Mouse (Mus musculus): ENCODE results near the gene Gm20422. TPM values are rescaled to one million over a fixed set of nuclear protein-coding genes. Genes with fewer than 3 reads are reported as not detected.
A peak's percentile ranks its signal among the peaks of the same experiment; 100 is the strongest.

The Gm20422 gene
- polyA plus RNA-seq, 1 experiment from 2014 or later: 0.64 TPM

GRCm38 (mm10) chr8:69799261-69799660 lies 24.6 kb upstream of the Gm20422 start:
- no peak overlapping the region for H3K27ac ChIP-seq (ENCODE audit: low read depth, low read length)
- H3K9me3 ChIP-seq (ENCODE audit: control insufficient read depth, low read length): no peaks in the 10 kb centered on the region
- H3K9ac ChIP-seq (ENCODE audit: low read depth, low read length): no peak overlapping the region
- no peak overlapping the region for H3K4me3 ChIP-seq (ENCODE audit: low read length)
- peaks cover 75% of the 10 kb centered on the region for H3K36me3 ChIP-seq (ENCODE audit: control insufficient read depth, insufficient read depth, low read length)
- no peaks in the 10 kb centered on the region for H3K4me1 ChIP-seq (ENCODE audit: control insufficient read depth, insufficient read depth, low read depth, low read length)
- WGBS: 91% methylated on average over 8 of the region's 8 CpGs
- H3K27me3 ChIP-seq (replicated peaks; ENCODE audit: control insufficient read depth, insufficient read depth, low read length): no peaks in the 10 kb centered on the region
- no peak overlapping the region for H3K4me2 ChIP-seq (ENCODE audit: low read length)
- no peak for ATAC-seq

- Histone ChIP-seq H3K4me2 (ENCODE audit: low read length) (no peak overlapping the region), H3K9me3 (ENCODE audit: control insufficient read depth, low read length) (no peaks in the 10 kb centered on the region), H3K36me3 (ENCODE audit: control insufficient read depth, insufficient read depth, low read length) (peaks cover 67% of the 10 kb centered on the region), H3K27me3 (replicated peaks; ENCODE audit: control insufficient read depth, insufficient read depth, low read length) (no peaks in the 10 kb centered on the region), H3K4me3 (ENCODE audit: low read length) (no peak overlapping the region), H3K4me1 (ENCODE audit: control insufficient read depth, insufficient read depth, low read depth, low read length) (peaks cover 7% of the 10 kb centered on the region), H3K9ac (ENCODE audit: low read depth, low read length) (no peak overlapping the region), H3K27ac (ENCODE audit: low read depth, low read length) (no peak overlapping the region)
- 94% methylated on average over 10 of the region's 10 CpGs for WGBS
- ATAC-seq: no peak
Measured at GRCm38 (mm10) chr8:69797661-69798060, 23.0 kb upstream of the Gm20422 start.

- ATAC-seq: no peak
- H3K9ac ChIP-seq (ENCODE audit: low read depth, low read length): no peak overlapping the region
- peaks cover 58% of the 10 kb centered on the region for H3K36me3 ChIP-seq (ENCODE audit: control insufficient read depth, insufficient read depth, low read length)
- no peaks in the 10 kb centered on the region for H3K9me3 ChIP-seq (ENCODE audit: control insufficient read depth, low read length)
- no peak overlapping the region for H3K4me2 ChIP-seq (ENCODE audit: low read length)
- H3K27ac ChIP-seq (ENCODE audit: low read depth, low read length): no peak overlapping the region
- no peak overlapping the region for H3K4me3 ChIP-seq (ENCODE audit: low read length)
- WGBS: 97% methylated on average over 16 of the region's 16 CpGs
- H3K27me3 ChIP-seq (replicated peaks; ENCODE audit: control insufficient read depth, insufficient read depth, low read length): no peaks in the 10 kb centered on the region
- peaks cover 15% of the 10 kb centered on the region for H3K4me1 ChIP-seq (ENCODE audit: control insufficient read depth, insufficient read depth, low read depth, low read length)
Measured at GRCm38 (mm10) chr8:69796721-69797345, 22.1 kb upstream of the Gm20422 start.

- H3K9me3 ChIP-seq (ENCODE audit: control insufficient read depth, low read length): no peaks in the 10 kb centered on the region
- no peaks in the 10 kb centered on the region for H3K27me3 ChIP-seq (replicated peaks; ENCODE audit: control insufficient read depth, insufficient read depth, low read length)
- no peak overlapping the region for H3K4me2 ChIP-seq (ENCODE audit: low read length)
- 90% methylated on average over 6 of the region's 6 CpGs for WGBS
- no peak overlapping the region for H3K27ac ChIP-seq (ENCODE audit: low read depth, low read length)
- no peak overlapping the region for H3K4me3 ChIP-seq (ENCODE audit: low read length)
- H3K9ac ChIP-seq (ENCODE audit: low read depth, low read length): no peak overlapping the region
- peaks cover 22% of the 10 kb centered on the region for H3K4me1 ChIP-seq (ENCODE audit: control insufficient read depth, insufficient read depth, low read depth, low read length)
- peaks cover 42% of the 10 kb centered on the region for H3K36me3 ChIP-seq (ENCODE audit: control insufficient read depth, insufficient read depth, low read length)
- no peak for ATAC-seq
Measured at GRCm38 (mm10) chr8:69794901-69795300, 20.2 kb upstream of the Gm20422 start.

GRCm38 (mm10) chr8:69794096-69794495 lies 19.4 kb upstream of the Gm20422 start:
- no peak overlapping the region for H3K9ac ChIP-seq (ENCODE audit: low read depth, low read length)
- no peak overlapping the region for H3K4me3 ChIP-seq (ENCODE audit: low read length)
- peaks cover 34% of the 10 kb centered on the region for H3K36me3 ChIP-seq (ENCODE audit: control insufficient read depth, insufficient read depth, low read length)
- H3K4me2 ChIP-seq (ENCODE audit: low read length): no peak overlapping the region
- no peak for ATAC-seq
- 90% methylated on average over 3 of the region's 3 CpGs for WGBS
- H3K27ac ChIP-seq (ENCODE audit: low read depth, low read length): no peak overlapping the region
- no peaks in the 10 kb centered on the region for H3K27me3 ChIP-seq (replicated peaks; ENCODE audit: control insufficient read depth, insufficient read depth, low read length)
- peaks cover 24% of the 10 kb centered on the region for H3K4me1 ChIP-seq (ENCODE audit: control insufficient read depth, insufficient read depth, low read depth, low read length)
- H3K9me3 ChIP-seq (ENCODE audit: control insufficient read depth, low read length): no peaks in the 10 kb centered on the region

- Histone ChIP-seq H3K9me3 (ENCODE audit: control insufficient read depth, low read length) (no peaks in the 10 kb centered on the region), H3K36me3 (ENCODE audit: control insufficient read depth, insufficient read depth, low read length) (peaks cover 30% of the 10 kb centered on the region), H3K4me1 (ENCODE audit: control insufficient read depth, insufficient read depth, low read depth, low read length) (peaks cover 24% of the 10 kb centered on the region), H3K27ac (ENCODE audit: low read depth, low read length) (no peak overlapping the region), H3K4me3 (ENCODE audit: low read length) (no peak overlapping the region), H3K4me2 (ENCODE audit: low read length) (no peak overlapping the region), H3K27me3 (replicated peaks; ENCODE audit: control insufficient read depth, insufficient read depth, low read length) (no peaks in the 10 kb centered on the region), H3K9ac (ENCODE audit: low read depth, low read length) (no peak overlapping the region)
- no peak for ATAC-seq
- WGBS: 92% methylated on average over 4 of the region's 4 CpGs
Measured at GRCm38 (mm10) chr8:69793666-69794065, 19.0 kb upstream of the Gm20422 start.

- peak overlapping the region; percentile 77 for H3K27ac ChIP-seq (ENCODE audit: low read depth, low read length)
- H3K4me2 ChIP-seq (ENCODE audit: low read length): peak overlapping the region; percentile 67
Measured at GRCm38 (mm10) chr8:69791415-69792068, 16.9 kb upstream of the Gm20422 start.

GRCm38 (mm10) chr8:69790773-69791367 lies 16.2 kb upstream of the Gm20422 start, which contains the start of the genes Atp13a1 and Zfp866:
Gene Atp13a1 (plus strand): TSS chr8:69791163.
Gene Zfp866 (minus strand): TSS chr8:69791178.
- Histone ChIP-seq H3K4me3 (ENCODE audit: low read length) (peak within 1 kb of the TSS; percentile 97), H3K4me2 (ENCODE audit: low read length) (peak within 1 kb of the TSS; percentile 67), H3K4me1 (ENCODE audit: control insufficient read depth, insufficient read depth, low read depth, low read length) (peaks cover 24% of the 10 kb centered on the region), H3K27me3 (replicated peaks; ENCODE audit: control insufficient read depth, insufficient read depth, low read length) (no peaks in the 10 kb centered on the region), H3K27ac (ENCODE audit: low read depth, low read length) (peak within 1 kb of the TSS; percentile 77), H3K9ac (ENCODE audit: low read depth, low read length) (peak within 1 kb of the TSS; percentile 90), H3K36me3 (ENCODE audit: control insufficient read depth, insufficient read depth, low read length) (peaks cover 12% of the 10 kb centered on the region), H3K9me3 (ENCODE audit: control insufficient read depth, low read length) (no peaks in the 10 kb centered on the region)
- ATAC-seq: peak; percentile 97
- WGBS: under 1% methylated on average over 33 of the region's 38 CpGs

More at GRCm38 (mm10) chr8:69791415-69792068, 16.9 kb upstream of the Gm20422 start:
- H3K36me3 ChIP-seq (ENCODE audit: control insufficient read depth, insufficient read depth, low read length): peaks cover 12% of the 10 kb centered on the region
- no peaks in the 10 kb centered on the region for H3K27me3 ChIP-seq (replicated peaks; ENCODE audit: control insufficient read depth, insufficient read depth, low read length)
- H3K9ac ChIP-seq (ENCODE audit: low read depth, low read length): peak overlapping the region; percentile 90
- H3K4me1 ChIP-seq (ENCODE audit: control insufficient read depth, insufficient read depth, low read depth, low read length): peaks cover 24% of the 10 kb centered on the region
- peak; percentile 82 for ATAC-seq
- H3K9me3 ChIP-seq (ENCODE audit: control insufficient read depth, low read length): no peaks in the 10 kb centered on the region
- WGBS: 1% methylated on average over 38 of the region's 48 CpGs
- H3K4me3 ChIP-seq (ENCODE audit: low read length): peak overlapping the region; percentile 97

GRCm38 (mm10) chr8:69790364-69790763 lies 15.7 kb upstream of the Gm20422 start:
- Histone ChIP-seq H3K9ac (ENCODE audit: low read depth, low read length) (peak overlapping the region; percentile 90; the same call in 1 of the 2 replicates), H3K4me3 (ENCODE audit: low read length) (peak overlapping the region; percentile 97), H3K4me1 (ENCODE audit: control insufficient read depth, insufficient read depth, low read depth, low read length) (peaks cover 24% of the 10 kb centered on the region), H3K9me3 (ENCODE audit: control insufficient read depth, low read length) (no peaks in the 10 kb centered on the region), H3K27ac (ENCODE audit: low read depth, low read length) (peak overlapping the region; percentile 77), H3K27me3 (replicated peaks; ENCODE audit: control insufficient read depth, insufficient read depth, low read length) (no peaks in the 10 kb centered on the region), H3K4me2 (ENCODE audit: low read length) (peak overlapping the region; percentile 67), H3K36me3 (ENCODE audit: control insufficient read depth, insufficient read depth, low read length) (peaks cover 12% of the 10 kb centered on the region)
- peak; percentile 15 for ATAC-seq
- WGBS: 32% methylated on average over 11 of the region's 11 CpGs
